Comparison of ENCODE assay signal across 8 mouse cellular contexts in genomic region chr9:49605791-49606190, GRCm38 (mm10).
DNase-seq lines count a peak whose midpoint lies in the region; ATAC-seq lines count a peak whose summit lies in the region.

No protein-coding gene starts in this region.

- no peaks in the 10 kb centered on the region for H3K36me3 ChIP-seq in forebrain, embryonic 15.5 days
- H3K36me3 ChIP-seq in forebrain, embryonic 11.5 days (ENCODE audit: control insufficient read depth, insufficient read depth, low read length): no peaks in the 10 kb centered on the region
- no peaks in the 10 kb centered on the region for H3K36me3 ChIP-seq in embryonic facial prominence, embryonic 12.5 days
- no peaks in the 10 kb centered on the region for H3K36me3 ChIP-seq in midbrain, embryonic 16.5 days (ENCODE audit: control insufficient read depth, insufficient read depth, low read length)

- no peak overlapping the region for H3K4me3 ChIP-seq in forebrain, embryonic 15.5 days
- no peak overlapping the region for H3K4me3 ChIP-seq in forebrain, embryonic 11.5 days (ENCODE audit: low read depth, low read length)
- H3K4me3 ChIP-seq in embryonic facial prominence, embryonic 12.5 days: no peak overlapping the region
- H3K4me3 ChIP-seq in midbrain, embryonic 16.5 days (ENCODE audit: low read depth, low read length): no peak overlapping the region

- no peaks in the 10 kb centered on the region for H3K9me3 ChIP-seq in forebrain, embryonic 15.5 days
- H3K9me3 ChIP-seq in forebrain, embryonic 11.5 days (ENCODE audit: control insufficient read depth, low read length): no peaks in the 10 kb centered on the region
- H3K9me3 ChIP-seq in embryonic facial prominence, embryonic 12.5 days: no peaks in the 10 kb centered on the region
- H3K9me3 ChIP-seq in midbrain, embryonic 16.5 days (replicated peaks; ENCODE audit: control insufficient read depth, low read length, poor library complexity, severe bottlenecking): no peaks in the 10 kb centered on the region

- H3K9ac ChIP-seq in forebrain, embryonic 15.5 days (replicated peaks): no peak overlapping the region
- H3K9ac ChIP-seq in forebrain, embryonic 11.5 days (ENCODE audit: low read length): no peak overlapping the region
- no peak overlapping the region for H3K9ac ChIP-seq in embryonic facial prominence, embryonic 12.5 days
- no peak overlapping the region for H3K9ac ChIP-seq in midbrain, embryonic 16.5 days (ENCODE audit: low read depth, low read length)

- H3K27me3 ChIP-seq in forebrain, embryonic 15.5 days: no peaks in the 10 kb centered on the region
- H3K27me3 ChIP-seq in forebrain, embryonic 11.5 days (ENCODE audit: control insufficient read depth, insufficient read depth, low read length): no peaks in the 10 kb centered on the region
- H3K27me3 ChIP-seq in embryonic facial prominence, embryonic 12.5 days: no peaks in the 10 kb centered on the region
- H3K27me3 ChIP-seq in midbrain, embryonic 16.5 days (ENCODE audit: control insufficient read depth, insufficient read depth, low read depth, low read length): no peaks in the 10 kb centered on the region

- ATAC-seq in forebrain, embryonic 15.5 days (replicated peaks): no peak
- no peak for ATAC-seq in forebrain, embryonic 11.5 days (replicated peaks; ENCODE audit: low FRiP score)
- no peak for ATAC-seq in embryonic facial prominence, embryonic 12.5 days (ENCODE audit: insufficient number of reproducible peaks, insufficient read depth, low FRiP score, low TSS enrichment)
- ATAC-seq in midbrain, embryonic 16.5 days: no peak

- 61% methylated on average over 4 of the region's 4 CpGs for WGBS in forebrain, embryonic 15.5 days
- 72% methylated on average over 4 of the region's 4 CpGs for WGBS in forebrain, embryonic 11.5 days
- 33% methylated on average over 4 of the region's 4 CpGs for WGBS in embryonic facial prominence, embryonic 12.5 days
- 43% methylated on average over 4 of the region's 4 CpGs for WGBS in midbrain, embryonic 16.5 days

- peaks cover 32% of the 10 kb centered on the region for H3K4me1 ChIP-seq in forebrain, embryonic 15.5 days
- H3K4me1 ChIP-seq in forebrain, embryonic 11.5 days (replicated peaks; ENCODE audit: control insufficient read depth, insufficient read depth, low read length): peaks cover 4% of the 10 kb centered on the region; the same call in 1 of the 2 replicates
- H3K4me1 ChIP-seq in embryonic facial prominence, embryonic 12.5 days: peaks cover 10% of the 10 kb centered on the region
- H3K4me1 ChIP-seq in midbrain, embryonic 16.5 days (ENCODE audit: control insufficient read depth, insufficient read depth, low read length): peaks cover 49% of the 10 kb centered on the region

- H3K27ac ChIP-seq in forebrain, embryonic 15.5 days (replicated peaks): peak overlapping the region; percentile 65
- no peak overlapping the region for H3K27ac ChIP-seq in forebrain, embryonic 11.5 days (ENCODE audit: low read depth, low read length)
- H3K27ac ChIP-seq in embryonic facial prominence, embryonic 12.5 days: peak overlapping the region; percentile 54; the same call in 1 of the 2 replicates
- peak overlapping the region; percentile 64 for H3K27ac ChIP-seq in midbrain, embryonic 16.5 days (ENCODE audit: low read length)

- no peak overlapping the region for H3K4me2 ChIP-seq in forebrain, embryonic 15.5 days (replicated peaks)
- no peak overlapping the region for H3K4me2 ChIP-seq in forebrain, embryonic 11.5 days (ENCODE audit: low read depth, low read length, severe bottlenecking)
- no peak overlapping the region for H3K4me2 ChIP-seq in embryonic facial prominence, embryonic 12.5 days (replicated peaks)
- peak overlapping the region; percentile 32; the same call in 1 of the 2 replicates for H3K4me2 ChIP-seq in midbrain, embryonic 16.5 days (ENCODE audit: low read length)

- intact Hi-C loops in heart, postnatal 14 days (cut with DNase I): no loop called here

- DNase-seq in forebrain, embryonic 11.5 days (ENCODE audit: low spot score): no peak
- peak; percentile 54 to 69 for DNase-seq in heart, postnatal 14 days
- DNase-seq in adrenal gland, adult 8-10 months: no peak
- no peak for DNase-seq in right cerebral cortex, postnatal 25 days
- no peak for DNase-seq in lung, postnatal 4 days

Comparison
In these comparisons a context has a peak if more than half of its experiments do, and no peak if none do; other contexts are left out.
1. DNase-seq: peak in heart, postnatal 14 days (2 of 2); none in forebrain, embryonic 11.5 days (single experiment), adrenal gland, adult 8-10 months (single experiment), right cerebral cortex, postnatal 25 days (single experiment) and lung, postnatal 4 days (0 of 2).